Mouse (Mus musculus): ENCODE measurements around the gene Snx29. TPM values are rescaled to one million over a fixed set of nuclear protein-coding genes. Genes with fewer than 3 reads are reported as not detected.

Gene Snx29
- polyA plus RNA-seq, 1 experiment from 2014 or later = 15.4 TPM

DNA sequence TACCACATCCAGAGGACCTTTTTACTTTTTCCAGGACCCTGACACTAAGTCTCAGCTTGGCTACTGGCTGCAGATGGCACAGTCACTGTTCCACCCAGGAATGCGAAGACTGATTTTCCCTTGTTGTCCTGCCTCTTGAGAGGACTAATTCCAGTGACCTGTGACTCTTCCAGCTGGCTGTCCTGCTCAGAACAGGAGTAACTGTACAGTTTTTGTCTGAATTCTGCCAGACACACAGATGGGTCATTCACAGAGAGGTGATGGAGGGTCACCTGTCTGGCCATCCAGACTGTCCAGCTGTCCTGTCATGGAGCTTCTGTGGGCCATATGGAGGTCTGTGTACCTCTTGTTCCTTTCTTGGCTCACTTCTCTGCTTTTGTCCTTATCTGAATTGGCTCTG is 153.6 kb downstream of the Snx29 start:
- Histone ChIP-seq H3K4me1 (0 out of 2 replicates have a peak, but pooled peaks cover 4% of the 10 kb centered on the region), H3K36me3 (0 out of 2 replicates have a peak, but pooled peaks cover 4% of the 10 kb centered on the region), H3K4me2 (replicated peaks) (no peak overlapping the region), H3K9me3 (no peaks in the 10 kb centered on the region), H3K27ac (no peak overlapping the region), H3K9ac (no peak overlapping the region), H3K27me3 (no peaks in the 10 kb centered on the region), H3K4me3 (no peak overlapping the region)
- ATAC-seq (ENCODE audit: low FRiP score, low read depth) = no peak
- WGBS = 97% methylated on average over 1 of the region's 1 CpGs

DNA sequence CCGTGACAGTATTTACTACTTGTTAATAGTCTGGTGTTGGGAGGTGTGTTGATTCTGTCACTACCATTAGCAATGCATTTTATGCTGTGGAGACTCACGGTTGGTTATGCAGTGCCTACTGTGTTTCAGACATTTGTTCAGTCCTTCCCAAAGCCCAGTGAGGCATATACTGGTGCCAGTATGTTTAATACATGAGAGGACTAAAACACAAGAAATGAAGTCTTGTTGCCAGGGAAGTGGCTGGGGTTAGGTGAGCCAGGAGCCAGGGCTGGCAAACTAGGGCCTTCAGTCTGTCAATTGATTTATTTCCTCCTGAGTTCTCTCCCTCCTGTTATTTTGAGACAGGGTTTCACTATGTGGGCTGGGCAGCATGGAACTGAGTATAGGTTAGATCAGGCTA is 154.3 kb downstream of the Snx29 start:
- ATAC-seq (ENCODE audit: low FRiP score, low read depth) = no peak
- H3K27me3 ChIP-seq = no peaks in the 10 kb centered on the region
- 78% methylated on average over 2 of the region's 2 CpGs for WGBS

DNA sequence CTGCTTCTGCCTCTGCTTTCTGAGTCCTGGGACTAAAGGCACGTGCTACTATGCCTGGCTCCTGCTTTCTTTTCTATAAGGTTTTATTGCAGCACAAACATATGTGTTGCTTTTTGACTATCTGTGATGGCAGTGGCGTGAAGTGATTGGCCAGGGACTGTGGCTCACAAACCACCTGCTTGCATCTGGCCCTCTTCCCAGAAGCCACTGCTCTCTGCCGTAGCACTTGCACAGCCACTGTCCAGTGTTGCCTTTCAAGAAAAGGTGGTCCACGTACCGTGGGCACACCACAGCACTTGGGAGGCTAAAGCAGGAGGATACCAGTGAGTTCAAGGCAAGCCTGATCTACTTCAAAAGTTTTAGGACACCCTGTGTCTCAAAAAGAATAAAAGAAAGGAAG is 154.9 kb downstream of the Snx29 start:
- ATAC-seq (ENCODE audit: low FRiP score, low read depth) = no peak
- Histone ChIP-seq H3K4me2 (replicated peaks) (no peak overlapping the region), H3K9ac (no peak overlapping the region), H3K9me3 (no peaks in the 10 kb centered on the region), H3K27ac (no peak overlapping the region), H3K4me1 (0 out of 2 replicates have a peak, but pooled peaks cover 4% of the 10 kb centered on the region), H3K36me3 (0 out of 2 replicates have a peak, but pooled peaks cover 4% of the 10 kb centered on the region), H3K4me3 (no peak overlapping the region), H3K27me3 (no peaks in the 10 kb centered on the region)
- 73% methylated on average over 5 of the region's 5 CpGs for WGBS

More for the DNA sequence above, 154.3 kb downstream of the Snx29 start:
- Histone ChIP-seq H3K27ac (no peak overlapping the region), H3K36me3 (0 out of 2 replicates have a peak, but pooled peaks cover 4% of the 10 kb centered on the region), H3K9ac (no peak overlapping the region), H3K4me2 (replicated peaks) (no peak overlapping the region), H3K4me1 (0 out of 2 replicates have a peak, but pooled peaks cover 4% of the 10 kb centered on the region), H3K9me3 (no peaks in the 10 kb centered on the region), H3K4me3 (no peak overlapping the region)

DNA sequence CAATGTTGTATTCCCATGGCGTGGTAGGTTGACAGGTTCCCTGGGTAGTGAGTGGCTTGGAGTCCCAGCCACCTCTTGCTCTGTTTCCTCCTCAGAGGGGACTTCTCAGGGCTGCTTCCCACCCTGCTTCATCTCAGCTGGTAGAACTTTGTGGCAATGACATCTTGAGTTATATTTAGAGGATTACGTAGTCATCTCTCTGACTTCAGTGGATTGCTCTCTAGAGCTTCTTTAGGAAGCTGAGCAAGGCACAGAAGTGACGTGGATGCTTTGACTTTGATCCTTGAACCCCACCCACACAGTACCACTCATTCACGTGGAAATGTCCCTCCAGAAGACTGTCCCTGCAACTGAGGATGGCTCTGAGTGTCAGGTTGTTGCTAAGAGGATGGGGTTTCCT is 156.9 kb downstream of the Snx29 start:
- no peak for ATAC-seq (ENCODE audit: low FRiP score, low read depth)
- WGBS = 73% methylated on average over 4 of the region's 4 CpGs
- H3K9ac ChIP-seq = no peak overlapping the region

DNA sequence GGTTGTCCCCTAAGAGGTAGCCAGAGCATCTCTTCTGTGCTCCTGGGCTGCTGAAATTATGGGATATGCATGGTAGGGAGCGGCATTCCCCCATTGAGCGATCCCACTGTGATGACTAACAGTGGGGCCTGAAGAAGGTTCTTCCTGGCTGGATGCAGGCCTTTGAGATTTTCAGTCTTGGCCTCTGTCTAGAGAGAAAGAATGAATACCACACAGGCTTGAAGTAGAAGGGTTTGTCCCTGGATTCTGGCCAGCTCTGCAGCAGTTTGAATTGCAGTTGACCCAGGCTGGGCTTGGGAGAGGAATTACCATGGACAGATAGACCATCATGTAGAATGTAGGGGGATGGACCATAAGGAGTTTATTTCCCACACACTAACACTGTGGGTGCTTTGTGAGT is 159.5 kb downstream of the Snx29 start:
- H3K4me3 ChIP-seq = no peak overlapping the region
- no peaks in the 10 kb centered on the region for H3K27me3 ChIP-seq
- no peak overlapping the region for H3K27ac ChIP-seq
- no peak overlapping the region for H3K4me2 ChIP-seq (replicated peaks)
- ATAC-seq (ENCODE audit: low FRiP score, low read depth) = no peak
- WGBS = 93% methylated on average over 2 of the region's 2 CpGs
- no peaks in the 10 kb centered on the region for H3K4me1 ChIP-seq
- H3K36me3 ChIP-seq = no peaks in the 10 kb centered on the region
- H3K9ac ChIP-seq = no peak overlapping the region
- no peaks in the 10 kb centered on the region for H3K9me3 ChIP-seq

More for the DNA sequence above, 156.9 kb downstream of the Snx29 start:
- H3K27ac ChIP-seq = no peak overlapping the region
- no peaks in the 10 kb centered on the region for H3K4me1 ChIP-seq
- H3K4me3 ChIP-seq = no peak overlapping the region
- no peaks in the 10 kb centered on the region for H3K27me3 ChIP-seq
- H3K36me3 ChIP-seq = 0 out of 2 replicates have a peak, but pooled peaks cover 4% of the 10 kb centered on the region
- H3K4me2 ChIP-seq (replicated peaks) = no peak overlapping the region
- no peaks in the 10 kb centered on the region for H3K9me3 ChIP-seq

DNA sequence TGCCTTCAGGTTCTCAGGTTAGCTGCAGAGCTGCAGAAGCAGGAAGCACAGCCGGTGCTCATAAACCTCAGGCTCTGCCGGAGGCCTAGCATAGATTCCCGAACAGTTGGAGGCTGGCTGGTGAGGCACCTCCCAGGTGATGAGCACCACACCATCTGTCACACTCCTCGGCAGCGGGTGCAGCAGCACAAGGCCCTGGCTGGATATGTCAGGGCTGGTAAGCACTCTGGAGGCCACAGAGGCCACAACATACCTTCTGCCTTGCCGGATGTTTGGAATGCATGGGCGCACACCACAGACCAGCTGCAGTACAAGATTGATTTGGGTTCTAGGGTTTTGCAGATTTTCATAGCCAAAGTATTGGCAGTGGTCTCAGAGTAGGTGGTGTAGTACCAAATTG is 172.2 kb downstream of the Snx29 start:
- WGBS = 30% methylated on average over 7 of the region's 7 CpGs
- H3K9me3 ChIP-seq = no peaks in the 10 kb centered on the region
- no peaks in the 10 kb centered on the region for H3K27me3 ChIP-seq
- no peak overlapping the region for H3K4me2 ChIP-seq (replicated peaks)
- ATAC-seq (ENCODE audit: low FRiP score, low read depth) = no peak
- no peak overlapping the region for H3K4me3 ChIP-seq
- no peak overlapping the region for H3K27ac ChIP-seq
- H3K4me1 ChIP-seq = peaks cover 29% of the 10 kb centered on the region
- H3K9ac ChIP-seq = no peak overlapping the region
- no peaks in the 10 kb centered on the region for H3K36me3 ChIP-seq

DNA sequence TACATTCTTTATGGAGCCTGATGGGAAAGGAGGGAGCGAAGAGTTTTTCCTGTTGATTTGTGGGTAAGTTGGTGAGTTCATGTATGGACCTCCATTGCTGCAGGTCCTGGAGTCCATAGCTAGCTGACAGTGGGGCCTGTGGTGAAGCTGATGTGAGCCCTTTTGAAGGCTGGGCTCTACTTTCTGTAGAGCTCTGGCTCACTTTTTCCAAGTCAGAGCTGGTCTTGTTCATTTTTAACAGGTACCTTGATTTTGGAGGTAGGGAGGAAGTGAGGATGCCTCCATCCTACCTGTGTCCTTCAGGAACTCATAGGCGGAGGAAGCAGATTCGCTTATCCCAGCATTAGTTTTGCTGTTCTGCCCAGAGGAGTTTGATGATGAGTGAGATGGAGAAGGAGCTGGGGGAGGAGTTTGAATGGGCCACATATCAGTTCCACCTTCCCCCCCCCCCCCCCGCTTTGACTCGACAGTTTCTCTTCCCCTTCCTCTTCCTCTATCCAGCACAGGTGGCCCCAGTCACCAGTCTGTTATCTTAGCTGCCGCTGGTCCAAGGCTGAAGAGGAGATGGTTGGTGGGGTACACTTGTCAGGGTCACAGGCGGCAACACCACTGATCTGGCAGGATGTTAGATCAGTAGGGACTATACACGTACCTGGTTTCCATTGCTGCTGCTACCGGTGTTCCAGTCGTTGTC is 173.4 kb downstream of the Snx29 start:
- no peaks in the 10 kb centered on the region for H3K9me3 ChIP-seq
- no peak overlapping the region for H3K4me2 ChIP-seq (replicated peaks)
- no peak overlapping the region for H3K4me3 ChIP-seq
- ATAC-seq (ENCODE audit: low FRiP score, low read depth) = no peak
- H3K27me3 ChIP-seq = no peaks in the 10 kb centered on the region
- WGBS = 83% methylated on average over 9 of the region's 10 CpGs
- H3K27ac ChIP-seq = no peak overlapping the region
- peaks cover 25% of the 10 kb centered on the region for H3K4me1 ChIP-seq
- H3K36me3 ChIP-seq = peaks cover 3% of the 10 kb centered on the region; the same call in 1 of the 2 replicates
- H3K9ac ChIP-seq = no peak overlapping the region

DNA sequence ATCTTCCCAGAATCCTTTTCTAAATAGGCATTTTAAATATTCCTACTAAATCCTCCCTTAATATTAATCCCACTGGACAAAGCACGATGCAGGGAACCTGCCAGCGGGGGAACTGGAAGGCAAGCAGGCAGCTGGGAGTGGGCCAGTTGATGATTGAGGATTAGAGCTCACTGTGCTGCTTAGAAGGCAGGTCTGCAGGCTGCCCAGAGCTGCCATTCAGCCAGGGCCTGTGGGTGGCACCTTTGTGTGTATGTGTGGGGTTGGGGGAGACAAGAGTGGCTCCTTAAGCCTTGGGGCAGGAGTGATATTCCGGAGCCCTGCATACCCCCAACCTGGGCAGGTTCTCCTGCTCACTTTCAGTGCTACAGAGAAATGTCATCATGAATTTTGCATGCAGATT is 174.0 kb downstream of the Snx29 start:
- Histone ChIP-seq H3K4me3 (no peak overlapping the region), H3K27ac (no peak overlapping the region), H3K4me2 (replicated peaks) (no peak overlapping the region), H3K9me3 (no peaks in the 10 kb centered on the region), H3K4me1 (peaks cover 27% of the 10 kb centered on the region), H3K27me3 (no peaks in the 10 kb centered on the region), H3K36me3 (peaks cover 3% of the 10 kb centered on the region; the same call in 1 of the 2 replicates), H3K9ac (no peak overlapping the region)
- 73% methylated on average over 3 of the region's 3 CpGs for WGBS
- ATAC-seq (ENCODE audit: low FRiP score, low read depth) = no peak

DNA sequence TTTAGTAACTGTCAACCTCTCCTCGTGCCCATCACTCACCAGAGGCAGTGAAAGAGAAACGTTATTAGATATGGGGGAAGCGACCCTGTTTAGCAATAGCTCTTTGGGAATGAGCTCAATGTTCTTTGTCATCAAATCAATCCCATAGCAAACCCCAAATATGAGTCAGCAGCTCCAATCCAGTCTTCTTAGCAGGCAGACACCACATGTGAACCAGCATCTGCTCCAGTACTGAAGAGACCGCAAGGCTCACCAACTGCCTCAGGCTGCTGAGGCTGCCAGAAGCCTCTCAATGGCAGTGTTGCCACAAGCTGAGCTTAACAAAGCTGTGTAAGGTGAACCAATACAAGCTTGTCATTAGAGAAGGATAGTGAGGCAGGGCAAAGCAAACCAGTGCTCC is 177.4 kb downstream of the Snx29 start:
- Histone ChIP-seq H3K27me3 (no peaks in the 10 kb centered on the region), H3K4me1 (peaks cover 24% of the 10 kb centered on the region), H3K36me3 (peaks cover 3% of the 10 kb centered on the region; the same call in 1 of the 2 replicates), H3K4me3 (no peak overlapping the region), H3K27ac (no peak overlapping the region), H3K9ac (no peak overlapping the region), H3K4me2 (replicated peaks) (no peak overlapping the region), H3K9me3 (no peaks in the 10 kb centered on the region)
- no peak for ATAC-seq (ENCODE audit: low FRiP score, low read depth)
- WGBS = 74% methylated on average over 4 of the region's 4 CpGs

DNA sequence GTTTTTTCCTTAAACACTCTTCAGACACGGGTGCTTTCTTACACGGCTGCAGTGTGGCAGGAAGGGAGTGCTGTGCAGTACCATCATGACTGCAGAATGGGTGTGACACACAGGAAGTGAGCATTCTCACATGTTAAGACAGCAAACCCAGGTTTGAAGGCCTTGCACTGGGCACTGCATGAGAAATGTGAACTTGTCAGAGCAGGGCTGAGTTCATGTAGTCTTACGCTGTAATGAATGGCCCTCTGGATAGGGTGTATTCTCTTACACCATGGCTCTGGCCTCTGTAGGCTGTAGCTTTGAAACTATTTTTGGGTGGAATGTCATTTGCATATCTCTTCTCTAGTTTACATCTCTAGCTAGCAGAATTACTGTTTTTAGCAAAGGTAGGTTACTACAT is 178.4 kb downstream of the Snx29 start:
- no peak overlapping the region for H3K9ac ChIP-seq
- no peaks in the 10 kb centered on the region for H3K27me3 ChIP-seq
- no peak overlapping the region for H3K4me2 ChIP-seq (replicated peaks)
- ATAC-seq (ENCODE audit: low FRiP score, low read depth) = no peak
- peaks cover 3% of the 10 kb centered on the region; the same call in 1 of the 2 replicates for H3K36me3 ChIP-seq
- no peaks in the 10 kb centered on the region for H3K9me3 ChIP-seq
- no peak overlapping the region for H3K4me3 ChIP-seq
- WGBS = 84% methylated on average over 3 of the region's 3 CpGs
- no peak overlapping the region for H3K27ac ChIP-seq
- H3K4me1 ChIP-seq = peaks cover 34% of the 10 kb centered on the region

DNA sequence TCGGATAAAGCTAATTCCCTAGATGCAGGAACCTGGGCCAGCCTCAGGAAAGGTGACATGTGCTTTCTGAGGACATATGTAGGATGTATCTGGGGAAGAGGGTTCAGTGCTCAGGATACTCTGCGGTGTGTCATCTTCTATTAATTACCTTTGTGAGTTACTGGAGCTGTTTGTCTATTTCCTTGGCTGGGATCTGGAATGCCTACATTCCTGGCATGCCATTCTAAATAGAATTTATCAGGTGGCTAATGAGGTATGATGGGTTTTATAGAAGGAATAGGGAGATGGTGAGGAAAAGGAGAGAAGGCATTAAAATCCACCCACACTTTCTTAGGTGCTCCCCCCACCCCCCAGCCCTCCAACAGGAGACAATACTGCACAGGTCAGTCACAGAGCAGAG is 178.9 kb downstream of the Snx29 start:
- 72% methylated on average over 2 of the region's 2 CpGs for WGBS
- no peaks in the 10 kb centered on the region for H3K27me3 ChIP-seq
- H3K9me3 ChIP-seq = no peaks in the 10 kb centered on the region
- peaks cover 3% of the 10 kb centered on the region; the same call in 1 of the 2 replicates for H3K36me3 ChIP-seq
- no peak for ATAC-seq (ENCODE audit: low FRiP score, low read depth)
- H3K27ac ChIP-seq = no peak overlapping the region
- peaks cover 35% of the 10 kb centered on the region for H3K4me1 ChIP-seq
- no peak overlapping the region for H3K4me3 ChIP-seq
- H3K4me2 ChIP-seq (replicated peaks) = no peak overlapping the region
- no peak overlapping the region for H3K9ac ChIP-seq

DNA sequence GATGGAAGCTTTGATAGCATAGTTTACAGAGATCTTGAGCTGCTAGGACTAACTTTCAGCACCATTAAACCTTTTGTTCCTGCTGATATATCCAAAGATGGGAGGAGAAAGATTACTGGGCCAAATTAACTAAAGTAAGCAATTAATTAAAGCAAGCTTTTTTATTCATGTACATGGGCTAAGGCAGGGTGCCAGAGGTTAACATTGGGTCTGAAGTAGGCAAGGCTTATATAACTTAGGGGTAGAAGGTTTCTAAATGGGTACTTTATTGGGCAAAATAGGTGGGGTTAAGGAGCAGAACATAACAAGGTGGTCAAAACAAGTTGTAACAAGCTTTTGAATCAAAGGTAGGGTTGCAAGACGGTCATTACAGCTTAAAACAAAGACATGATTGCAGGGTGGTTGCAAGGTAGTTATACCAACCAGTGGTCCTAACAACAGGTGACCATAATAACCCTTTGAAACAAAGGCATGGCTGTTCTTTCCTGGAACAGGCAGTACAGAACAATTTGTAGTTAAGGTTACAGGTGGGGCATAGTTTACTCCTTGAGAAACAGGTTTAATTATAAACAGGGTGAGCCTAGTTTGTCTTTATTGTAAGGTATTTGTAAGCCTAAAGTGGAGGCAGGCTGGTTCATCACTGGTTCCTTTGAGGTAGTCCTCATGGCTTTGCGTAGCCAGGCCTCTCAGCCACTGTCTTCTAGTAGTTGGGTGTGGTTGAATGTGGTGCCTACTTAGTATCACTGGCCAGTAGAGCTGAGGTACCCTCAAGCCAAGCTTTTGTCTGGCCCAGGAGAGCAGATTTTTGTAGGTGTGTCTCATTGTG is 182.2 kb downstream of the Snx29 start:
- Histone ChIP-seq H3K9ac (no peak overlapping the region), H3K27ac (no peak overlapping the region), H3K4me1 (peaks cover 18% of the 10 kb centered on the region; the same call in 1 of the 2 replicates), H3K36me3 (peaks cover 3% of the 10 kb centered on the region; the same call in 1 of the 2 replicates), H3K4me2 (replicated peaks) (no peak overlapping the region), H3K4me3 (no peak overlapping the region), H3K9me3 (no peaks in the 10 kb centered on the region), H3K27me3 (no peaks in the 10 kb centered on the region)
- ATAC-seq (ENCODE audit: low FRiP score, low read depth) = no peak
- 75% methylated on average over 2 of the region's 2 CpGs for WGBS
